Mouse (Mus musculus) cerebellum, adult 9-10 months (tissue): ENCODE data around the gene Noxo1.
"Not testable (repeated sequence)": the region's sequence is repeated elsewhere in the genome, so short reads cannot be mapped to it uniquely, and the experiment has no call there.

Source experiments
- DNase-seq: peaks from one replicate; pipeline ENCODE4 v3.0.0; 2022

Gene Noxo1

DNA sequence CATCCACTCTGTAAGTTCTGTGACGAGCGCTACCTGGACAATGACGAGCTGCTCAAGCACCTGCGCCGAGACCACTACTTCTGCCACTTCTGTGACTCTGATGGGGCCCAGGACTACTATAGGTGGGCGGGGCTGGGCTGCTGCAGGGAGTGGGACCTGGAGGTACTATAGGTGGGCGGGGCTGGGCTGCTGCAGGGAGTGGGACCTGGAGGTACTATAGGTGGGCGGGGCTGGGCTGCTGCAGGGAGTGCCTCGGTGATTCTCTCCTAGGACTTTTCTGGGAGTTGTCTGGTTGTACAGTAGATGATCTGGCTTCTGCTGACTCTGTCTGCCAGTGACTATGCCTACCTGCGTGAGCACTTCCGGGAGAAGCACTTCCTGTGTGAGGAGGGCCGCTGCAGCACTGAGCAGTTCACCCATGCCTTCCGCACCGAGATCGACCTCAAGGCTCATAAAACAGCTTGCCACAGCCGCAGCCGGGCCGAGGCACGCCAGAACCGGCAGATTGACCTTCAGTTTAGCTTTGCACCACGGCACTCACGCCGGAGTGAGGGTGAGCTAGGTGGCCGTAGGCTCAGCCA lies 18.4 kb upstream of the Noxo1 start:
- no peak for DNase-seq

DNA sequence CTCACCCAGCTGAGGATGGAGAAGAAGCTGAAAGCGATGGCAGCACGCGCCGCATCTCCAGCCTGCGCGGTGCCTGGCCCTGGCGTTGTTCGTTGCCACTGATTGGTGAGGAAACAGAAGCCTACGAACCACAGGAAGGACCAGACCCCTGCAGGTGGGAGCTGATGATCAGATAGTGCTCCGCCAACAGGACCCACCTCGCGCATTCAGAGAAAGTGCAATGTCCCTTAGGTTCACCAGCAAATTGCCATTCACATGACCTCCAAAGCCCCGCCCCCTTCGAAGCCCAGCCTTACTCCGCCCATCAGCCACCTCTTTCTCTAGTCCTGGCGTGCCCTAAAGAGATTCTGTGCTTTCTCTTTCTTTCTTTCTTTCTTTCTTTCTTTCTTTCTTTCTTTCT lies 9.5 kb upstream of the Noxo1 start:
- DNase-seq = no peak

DNA sequence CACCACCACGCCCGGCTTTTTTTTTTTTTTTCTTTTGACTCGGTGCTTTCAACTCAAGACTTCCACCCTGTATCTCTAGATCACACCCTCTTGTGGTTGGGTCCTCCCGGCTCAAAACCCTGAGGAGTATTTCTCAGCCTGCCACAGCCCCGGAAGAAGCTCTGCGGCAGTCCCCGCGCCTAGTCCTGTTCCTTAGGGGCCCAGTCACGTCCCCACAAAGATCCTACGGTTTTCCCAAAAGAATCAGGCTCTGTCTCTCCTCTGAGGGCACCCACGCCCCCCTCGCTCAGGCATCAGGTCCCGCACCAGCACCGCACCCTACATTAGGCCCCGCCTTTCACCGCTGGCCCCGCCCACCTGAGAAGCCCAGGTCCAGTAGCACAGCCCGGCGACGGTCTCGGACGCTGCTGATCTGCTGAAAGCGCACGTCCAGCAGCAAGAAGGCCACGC lies 8.9 kb upstream of the Noxo1 start:
- DNase-seq = no peak

DNA sequence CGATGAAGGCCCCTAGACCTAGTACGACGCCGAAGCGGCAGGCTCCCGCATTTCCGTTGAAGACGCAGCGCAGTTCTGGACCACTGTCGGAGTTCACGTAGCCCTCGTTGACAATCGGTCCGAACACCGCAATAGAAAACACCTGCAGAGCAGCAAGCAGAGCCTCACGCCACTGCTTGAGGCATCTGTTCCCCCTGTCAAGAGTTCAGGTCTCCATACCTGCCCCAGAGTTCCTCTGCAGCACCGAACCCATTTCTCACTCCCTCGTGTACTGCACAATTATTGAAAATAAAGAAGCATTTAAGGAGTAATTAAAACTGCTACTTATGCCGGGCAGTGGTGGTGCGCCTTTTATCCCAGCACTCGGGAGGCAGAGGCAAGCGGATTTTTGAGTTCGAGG lies 8.4 kb upstream of the Noxo1 start:
- DNase-seq = no peak

DNA sequence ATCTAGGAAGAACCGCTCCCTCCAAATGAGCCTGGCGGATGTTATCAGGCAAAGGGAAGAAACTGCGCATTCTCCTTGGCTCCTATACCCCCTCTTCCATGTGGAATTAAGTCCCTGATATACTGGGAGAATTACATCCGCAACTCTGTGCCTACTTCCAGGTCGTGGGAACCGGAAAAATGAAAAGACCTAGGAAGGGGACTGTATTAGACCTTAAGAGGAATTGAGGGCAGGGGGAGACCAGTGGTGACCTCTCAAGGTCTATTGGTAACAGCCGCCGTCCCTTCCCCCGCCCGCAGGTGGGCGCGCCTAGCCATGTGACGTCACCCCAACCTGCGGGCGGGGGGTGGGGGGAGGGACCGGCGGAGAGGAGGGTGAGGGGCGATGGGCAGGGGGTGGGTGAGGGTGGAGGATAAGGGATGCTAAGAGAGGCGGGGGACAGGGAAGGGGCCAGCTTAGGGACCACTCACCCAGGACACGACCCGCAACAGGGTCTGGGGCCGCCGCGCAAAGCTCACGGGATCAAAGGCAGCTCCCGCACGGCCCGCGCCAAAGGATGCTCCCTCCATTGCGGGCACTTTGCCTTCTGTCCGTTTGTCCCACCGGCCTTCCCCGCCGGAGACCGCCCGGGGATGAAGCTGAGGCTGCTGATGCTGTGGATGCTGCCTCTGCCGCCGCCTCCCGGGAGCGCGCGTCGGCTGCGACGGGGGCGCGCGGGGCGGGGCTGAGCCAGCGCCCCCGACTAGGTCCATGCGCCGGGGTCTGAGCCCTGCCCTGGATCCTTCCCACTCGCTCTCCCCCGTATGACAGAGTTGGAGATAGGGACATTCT lies 6.6 kb upstream of the Noxo1 start, which contains the start of gene Syngr3:
TSS of gene Syngr3 (minus strand) at position 705 of the 831 bp plus-strand sequence.
- DNase-seq = peak; percentile 66

DNA sequence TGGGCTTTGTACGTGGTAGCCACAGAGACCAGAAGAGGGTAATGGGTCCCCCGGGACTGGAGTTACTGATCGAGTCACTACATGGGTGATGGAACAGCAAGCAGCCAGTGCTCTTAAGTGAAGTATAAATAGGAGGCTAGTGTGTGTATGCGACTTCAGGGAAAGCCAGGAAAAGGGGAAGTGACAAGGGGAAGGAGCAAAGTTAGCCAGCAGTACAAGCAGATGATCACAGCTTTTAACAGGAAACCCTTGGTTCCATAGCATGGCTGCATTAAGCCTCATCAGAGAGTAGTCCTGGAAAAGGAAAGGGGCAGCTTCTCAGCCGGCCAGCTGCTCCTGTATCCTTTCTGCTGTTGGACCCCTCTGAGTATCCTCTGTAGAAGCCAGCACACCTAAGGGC lies 3.6 kb upstream of the Noxo1 start:
- no peak for DNase-seq

DNA sequence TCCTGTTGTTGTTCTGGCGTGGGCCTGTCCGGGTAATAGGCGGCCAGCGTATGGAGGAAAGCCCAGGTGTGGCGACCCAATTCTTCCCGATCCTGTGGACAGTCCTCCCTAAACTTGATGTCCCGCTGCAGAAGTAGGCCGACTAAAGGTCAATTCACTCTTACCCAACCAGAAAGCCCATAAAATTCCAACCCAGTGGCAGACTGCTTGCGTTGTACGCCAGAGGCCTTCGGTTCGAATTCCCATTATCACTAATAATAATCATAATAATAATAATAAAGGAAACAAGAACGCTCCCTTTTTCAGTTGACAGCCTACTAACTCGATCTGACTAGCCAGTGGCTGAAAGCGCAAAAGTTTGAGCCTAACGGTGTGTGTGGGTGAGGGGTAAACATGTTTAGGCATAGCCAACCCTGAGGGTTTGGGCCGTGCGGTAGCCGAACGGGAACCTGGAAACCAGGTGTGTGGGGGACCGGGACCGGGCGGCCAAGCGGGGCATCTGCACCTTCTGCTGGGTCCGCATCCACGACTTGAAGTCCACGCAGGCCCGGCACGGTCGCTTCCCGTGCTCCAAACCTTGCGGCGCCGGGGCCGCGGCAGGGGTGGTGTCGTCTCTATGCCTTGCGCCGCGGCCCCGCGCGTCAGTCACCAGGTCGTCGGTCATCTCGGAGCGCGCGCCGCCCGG lies 566 bp upstream of the Noxo1 start:
- no peak for DNase-seq

DNA sequence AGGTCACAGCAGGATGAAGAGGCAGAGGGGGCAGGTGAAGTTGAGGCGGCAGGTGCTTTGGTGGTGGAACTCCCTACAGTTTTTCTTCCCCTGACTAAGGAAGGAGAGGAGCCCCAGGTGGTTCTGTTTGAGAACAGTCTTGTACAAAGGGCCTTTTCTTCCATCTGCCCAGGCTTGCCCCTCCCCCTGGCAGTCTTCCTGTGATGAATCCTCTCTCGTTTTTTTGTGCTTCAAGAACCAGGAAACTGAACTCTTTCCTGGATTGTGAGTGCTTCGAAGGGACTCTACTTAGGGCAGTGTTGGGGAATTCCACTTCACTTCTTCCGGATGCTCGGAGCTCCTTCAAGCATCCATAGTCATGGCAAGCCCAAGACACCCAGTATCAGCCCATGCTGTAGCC lies 2.0 kb downstream of the Noxo1 start:
- DNase-seq = no peak

DNA sequence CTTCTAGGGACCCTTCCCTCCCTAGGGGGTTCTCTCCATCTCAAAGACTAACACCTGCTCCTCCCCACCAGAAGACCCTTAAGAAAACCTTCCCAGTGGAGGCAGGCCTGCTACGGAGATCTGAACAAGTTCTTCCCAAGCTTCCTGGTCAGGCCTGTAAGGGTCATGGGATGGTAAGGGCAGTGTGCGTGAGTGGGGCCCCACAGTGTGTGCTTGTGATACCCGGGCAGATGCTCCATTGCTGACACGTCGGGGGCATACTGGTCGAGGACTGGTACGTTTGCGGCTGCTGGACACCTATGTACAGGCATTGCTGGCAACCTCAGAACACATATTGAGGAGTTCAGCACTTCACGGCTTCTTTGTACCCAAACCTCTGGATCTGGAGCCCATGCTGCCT lies 2.7 kb downstream of the Noxo1 start:
- no peak for DNase-seq

DNA sequence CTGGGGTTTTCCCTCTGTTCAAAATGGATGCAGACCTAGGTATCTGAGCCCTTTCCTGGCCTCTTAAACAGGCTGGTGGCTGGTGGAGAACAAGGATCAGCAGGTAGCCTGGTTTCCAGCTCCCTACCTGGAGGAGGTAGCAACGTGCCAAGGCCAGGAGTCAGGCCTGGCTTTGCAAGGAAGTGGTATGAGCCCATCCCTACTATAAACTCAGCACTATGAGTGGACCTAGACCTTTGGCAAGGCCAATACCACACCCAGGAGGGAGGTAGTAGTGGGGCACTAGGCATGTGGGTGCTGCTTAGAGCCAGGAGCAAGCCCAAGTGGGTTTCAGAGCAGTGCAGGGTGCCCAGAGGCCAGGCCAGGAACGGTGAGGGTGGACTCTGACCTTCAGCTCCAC lies 3.4 kb downstream of the Noxo1 start:
- no peak for DNase-seq

DNA sequence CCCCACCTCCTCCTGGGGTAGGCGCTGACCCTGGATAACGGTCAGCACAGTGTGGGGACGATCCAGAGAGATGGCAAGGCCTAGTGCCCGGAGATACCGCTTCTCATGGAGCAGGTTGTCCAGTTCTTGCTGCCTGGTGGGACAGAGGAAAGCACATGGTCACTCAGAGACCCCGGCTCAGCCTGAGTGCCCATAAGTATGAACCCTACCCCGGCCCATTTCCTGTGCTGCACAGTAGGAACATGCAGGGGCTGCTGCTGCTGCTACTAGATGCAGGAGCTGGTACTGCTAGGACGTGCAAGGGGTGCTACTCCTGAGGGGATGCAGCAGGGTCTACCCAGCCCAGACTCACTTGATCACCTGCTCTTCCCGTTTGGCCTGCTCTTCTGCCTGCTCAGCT lies 5.2 kb downstream of the Noxo1 start:
- DNase-seq = no peak

DNA sequence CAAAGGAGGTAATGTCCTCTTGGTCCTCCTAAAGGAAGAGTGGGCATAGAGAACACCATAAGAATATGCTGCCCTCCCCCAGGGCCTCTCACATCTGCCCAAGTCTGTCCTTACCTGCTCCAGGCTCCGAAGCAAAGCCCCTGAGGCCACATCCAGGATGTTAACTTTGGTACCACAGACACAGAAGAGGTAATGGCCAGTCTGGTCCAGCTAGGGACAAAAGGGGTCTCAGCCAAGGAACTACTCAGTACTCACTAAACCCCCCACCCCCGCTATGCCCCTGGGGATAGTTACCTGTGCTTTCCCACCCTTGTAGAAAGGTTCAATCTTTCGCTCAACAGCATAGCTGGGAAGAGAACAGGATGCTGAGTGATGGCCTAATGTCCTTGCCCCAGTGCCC lies 9.8 kb downstream of the Noxo1 start:
- peak; percentile 31 for DNase-seq

DNA sequence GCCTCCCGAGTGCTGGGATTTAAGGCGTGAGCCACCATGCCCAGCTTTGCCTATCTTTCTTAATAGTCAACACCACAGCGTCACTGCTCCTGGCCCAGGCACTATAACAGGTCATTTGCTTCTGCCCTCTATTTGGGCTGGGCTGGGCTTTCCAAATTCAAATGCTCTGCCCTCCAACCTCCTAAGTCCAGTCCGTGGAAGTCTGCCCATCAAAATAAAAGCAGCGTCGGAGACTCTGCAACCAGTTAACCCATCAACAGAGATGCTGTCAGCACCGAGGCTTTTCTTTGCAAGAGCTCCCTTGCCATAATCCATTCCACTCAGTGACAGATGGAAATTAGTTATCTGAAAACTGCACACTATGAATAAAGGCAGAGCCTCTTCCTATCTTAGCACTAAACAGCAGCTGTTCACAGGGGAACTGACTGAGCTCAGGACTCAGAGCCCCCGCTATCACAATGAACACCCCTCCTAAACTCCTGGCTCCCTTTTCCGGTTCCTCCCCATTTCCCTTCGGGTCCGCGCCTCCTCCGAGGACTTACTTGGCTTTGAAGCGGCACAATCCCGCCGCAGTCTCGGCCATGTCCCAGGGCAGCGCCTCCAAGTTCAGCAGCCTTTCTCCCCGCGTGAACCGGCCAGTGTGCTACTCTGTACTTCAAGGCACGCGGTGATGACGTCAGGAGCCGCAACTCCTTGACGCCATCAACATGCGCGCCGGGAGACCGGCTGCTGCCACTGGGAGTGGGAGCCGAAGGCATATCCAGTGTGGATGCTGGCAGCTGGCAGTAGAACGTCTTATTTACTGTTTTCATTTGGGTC lies 11.2 kb downstream of the Noxo1 start, which contains the start of gene Tbl3:
TSS of gene Tbl3 (minus strand) at position 679 of the 819 bp plus-strand sequence.
- DNase-seq = peak; percentile 93

DNA sequence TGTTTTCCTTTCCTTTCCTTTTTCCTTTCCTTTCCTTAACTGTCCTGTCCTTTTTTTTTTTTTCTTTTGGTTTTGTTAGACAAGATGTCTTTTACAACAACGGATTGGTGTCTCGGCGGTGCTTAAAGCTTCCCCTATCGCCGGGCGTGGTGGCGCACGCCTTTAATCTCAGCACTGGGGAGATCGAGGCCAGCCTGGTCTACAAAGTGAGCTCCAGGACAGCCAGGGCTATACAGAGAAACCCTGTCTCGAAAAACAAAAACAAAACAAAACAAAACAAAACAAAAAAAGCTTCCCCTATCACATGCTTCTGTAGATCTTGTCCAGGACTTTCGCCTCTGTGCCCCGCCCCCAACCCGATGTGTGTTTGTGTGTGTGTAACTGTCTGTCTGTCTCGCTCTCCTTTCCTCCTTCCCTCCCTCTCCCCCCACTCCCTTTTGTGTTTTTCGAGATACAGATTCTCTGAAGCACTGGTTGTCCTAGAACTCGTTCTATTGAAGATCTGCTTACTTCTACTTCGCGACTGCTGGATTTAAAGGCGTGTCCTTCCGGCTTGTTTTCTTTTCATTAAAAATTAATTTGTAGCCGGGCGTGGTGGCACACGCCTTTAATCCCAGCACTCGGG lies 11.9 kb downstream of the Noxo1 start:
- no peak for DNase-seq

DNA sequence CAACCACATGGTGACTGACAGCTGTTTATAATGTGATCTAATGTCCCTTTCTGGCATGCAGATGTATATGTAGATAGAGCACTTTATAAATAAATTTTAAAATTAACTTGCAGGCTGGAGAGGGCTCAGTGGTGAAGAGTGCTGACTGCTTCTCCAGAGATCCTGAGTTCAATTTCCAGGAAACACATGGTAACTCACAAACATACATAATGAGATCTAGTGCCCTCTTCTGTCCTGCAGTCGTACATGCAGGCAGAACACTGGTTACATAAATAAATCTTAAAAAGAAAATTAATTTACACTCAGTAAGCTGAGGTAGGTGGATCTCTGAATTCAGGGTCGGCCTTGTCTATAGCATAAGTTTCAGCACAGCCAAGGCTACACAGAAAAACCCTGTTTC lies 12.6 kb downstream of the Noxo1 start:
- peak; percentile 53 for DNase-seq

DNA sequence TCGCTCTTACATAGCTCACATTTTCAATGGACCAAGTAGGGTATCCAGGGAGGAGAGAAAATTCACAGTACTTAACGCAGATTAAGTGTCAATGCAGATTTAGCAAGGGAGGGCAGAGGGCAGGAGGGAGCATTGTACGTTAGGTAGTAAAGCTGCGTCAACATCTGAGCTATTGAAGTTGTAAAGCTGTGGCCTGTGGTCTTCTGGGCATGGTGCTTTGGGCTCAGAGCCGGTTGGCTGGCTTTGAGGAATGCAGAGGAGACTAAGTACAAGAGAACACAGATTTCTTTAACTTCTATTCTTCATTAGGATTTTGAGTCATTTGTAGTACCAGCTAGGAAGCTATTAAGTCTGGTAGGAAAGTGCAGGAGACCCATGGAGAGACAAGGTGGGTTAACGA lies 19.5 kb downstream of the Noxo1 start:
- DNase-seq = no peak

DNA sequence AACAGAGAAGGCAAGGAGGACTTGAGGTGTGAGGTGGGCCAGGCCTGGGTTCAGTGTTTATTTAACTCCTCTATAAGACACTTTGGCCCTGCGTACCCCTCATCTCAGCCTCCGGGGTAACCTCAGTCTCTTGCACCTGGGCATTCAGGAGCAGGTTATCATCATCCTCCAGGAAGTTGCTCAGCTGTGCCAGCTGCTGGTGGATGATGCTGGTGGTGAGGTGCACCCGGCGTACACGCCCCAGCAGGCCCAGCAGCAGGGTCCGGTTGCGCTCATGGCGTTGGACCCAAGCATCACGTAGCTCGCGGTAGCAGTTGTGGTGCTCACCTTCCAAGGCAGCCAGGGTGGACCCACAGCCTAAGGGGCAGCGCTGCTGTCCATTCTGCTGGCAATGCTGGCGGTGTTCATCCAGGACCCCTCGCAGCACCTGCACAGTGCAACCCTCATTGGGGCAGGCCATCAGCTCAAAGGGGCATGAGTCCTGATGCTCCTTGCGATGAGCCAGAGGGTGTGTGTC lies 20.2 kb downstream of the Noxo1 start:
- DNase-seq = no peak

DNA sequence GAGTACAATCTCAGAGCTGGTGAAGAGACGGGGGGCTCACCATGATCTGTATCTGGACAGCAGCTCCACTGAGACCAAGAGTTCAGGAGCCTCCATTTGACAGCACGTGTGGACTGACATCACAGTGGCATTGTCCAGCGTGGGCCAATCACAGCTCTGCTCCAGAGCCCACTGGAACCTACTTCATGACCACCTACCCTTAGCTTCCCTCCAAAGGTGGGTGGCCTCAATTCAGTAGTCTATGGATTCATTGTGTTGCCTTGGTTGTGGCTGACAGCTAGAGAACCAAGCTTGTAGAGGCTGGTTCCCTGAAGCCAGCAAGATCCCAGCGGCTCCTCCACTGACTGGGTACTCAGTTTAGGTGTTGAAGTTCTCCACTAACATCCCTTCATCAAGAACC lies 21.9 kb downstream of the Noxo1 start, which contains the start of the genes Rnf151 and Rps2:
TSS of gene Rnf151 (minus strand) at position 121 of the 400 bp plus-strand sequence.
TSS of gene Rps2 (plus strand) at position 174 of the 400 bp plus-strand sequence.
- no peak for DNase-seq

DNA sequence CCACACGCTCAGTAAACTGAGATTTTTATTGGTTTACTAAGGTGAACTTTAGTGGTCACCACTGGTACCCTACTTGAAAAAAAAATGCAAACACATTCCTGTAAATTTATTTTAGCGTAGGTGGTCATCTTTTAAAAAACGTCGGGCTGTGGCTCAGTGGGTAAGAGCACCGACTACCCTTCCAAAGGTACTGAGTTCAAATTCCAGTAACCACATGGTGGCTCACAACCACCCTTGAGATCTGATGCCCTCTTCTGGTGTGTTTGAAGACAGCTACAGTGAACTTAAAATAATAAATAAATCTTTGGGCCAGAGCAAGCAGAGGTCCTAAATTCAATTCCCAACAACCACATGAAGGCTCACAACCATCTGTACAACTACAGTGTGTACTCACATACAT lies 22.9 kb downstream of the Noxo1 start:
- DNase-seq = not testable (repeated sequence)

DNA sequence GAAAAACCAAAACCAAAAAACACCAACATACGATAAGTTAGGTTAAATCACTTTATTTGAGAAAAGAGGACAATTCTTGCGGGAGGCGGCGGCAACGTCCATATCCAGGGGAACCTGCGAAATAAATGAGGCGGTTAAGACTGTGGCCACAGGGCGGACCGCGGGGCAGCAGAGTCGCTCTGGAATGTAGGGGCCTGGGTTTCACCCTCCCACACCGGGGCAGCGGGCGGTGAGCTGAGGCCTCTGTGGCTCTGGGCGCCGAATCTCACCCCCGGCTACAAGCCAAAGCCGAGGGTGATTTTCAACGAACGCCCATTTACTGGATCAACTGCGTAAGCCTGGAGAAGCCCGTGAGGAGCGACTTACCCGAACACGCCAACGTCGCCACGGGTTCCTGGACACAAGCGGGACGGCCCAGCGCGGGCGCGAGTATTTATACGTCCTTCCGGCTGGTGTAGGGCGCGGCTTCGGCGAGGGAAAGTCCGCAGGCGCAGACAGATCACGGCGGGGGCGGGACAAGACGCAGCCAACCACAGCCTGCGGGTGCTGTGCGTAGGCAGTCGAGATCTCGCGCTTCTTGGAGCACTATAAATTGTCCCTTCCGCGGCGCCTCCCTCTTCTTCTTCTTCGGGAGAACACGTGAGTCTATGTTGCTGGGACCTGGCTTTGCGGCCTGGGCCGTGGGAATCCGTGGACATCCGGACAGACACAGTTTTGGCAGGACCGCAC lies 23.6 kb downstream of the Noxo1 start:
- DNase-seq = peak; percentile 97

DNA sequence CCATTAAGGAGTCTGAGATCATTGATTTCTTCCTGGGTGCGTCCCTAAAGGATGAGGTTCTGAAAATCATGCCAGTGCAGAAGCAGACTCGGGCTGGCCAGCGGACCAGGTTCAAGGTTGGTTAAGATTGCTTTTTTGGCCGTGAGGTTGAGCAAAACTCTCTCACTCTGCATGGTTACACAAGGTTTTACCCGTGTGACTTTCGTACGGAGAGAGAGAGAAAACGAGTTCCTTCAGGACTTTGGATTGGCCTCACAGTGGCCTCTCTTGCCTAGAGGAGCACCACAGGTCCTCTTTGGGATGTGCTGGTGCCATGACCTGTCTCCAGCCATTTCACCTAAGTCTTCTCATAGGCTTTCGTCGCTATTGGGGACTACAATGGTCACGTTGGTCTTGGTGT lies 24.6 kb downstream of the Noxo1 start:
- not testable (repeated sequence) for DNase-seq
